Mouse (Mus musculus) kidney, adult 2 months (tissue): ENCODE results near the gene Sf1.

Source experiments
- CTCF ChIP-seq: fragments of 200-500 bp; conservative IDR thresholded peaks from 2 replicates; pipeline ENCODE4 v1.5.1; 2011; ENCODE audit warnings: low read depth, mild to moderate bottlenecking, control low read depth, low read length, moderate library complexity, mixed read lengths; ENCODE audit not compliant: insufficient read depth, insufficient read length
- POLR2A ChIP-seq: fragments of 200-500 bp; IDR thresholded peaks from one replicate; pipeline ENCODE4 v1.6.1; 2011; ENCODE audit warnings: low read depth, low read length, control low read depth

DNA sequence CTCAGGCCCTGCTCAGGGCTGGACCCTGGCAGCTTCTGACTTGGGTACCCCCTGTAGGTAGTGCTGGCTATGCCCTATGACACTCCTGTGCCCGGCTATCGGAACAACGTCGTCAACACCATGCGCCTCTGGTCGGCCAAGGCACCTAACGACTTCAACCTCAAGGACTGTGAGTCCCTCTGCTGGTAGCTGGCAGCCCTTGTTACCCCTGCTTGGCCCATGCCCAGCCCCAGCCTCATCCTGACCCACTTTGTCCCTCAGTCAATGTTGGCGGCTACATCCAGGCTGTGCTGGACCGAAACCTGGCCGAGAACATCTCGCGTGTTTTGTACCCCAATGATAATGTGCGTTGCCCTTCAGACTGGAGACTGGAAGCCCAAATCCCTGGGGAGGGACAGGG, 24.5 kb downstream of the Sf1 start:
- TF ChIP-seq CTCF = no peak
- TF ChIP-seq POLR2A = no peak
